Mouse (Mus musculus) heart, embryonic 16.5 days (tissue): ENCODE data around the gene Fastkd1. TPM values are rescaled to one million over a fixed set of nuclear protein-coding genes. Genes with fewer than 3 reads are reported as not detected.

Experiments used
- polyA plus RNA-seq: library from polyadenylated mRNA; unstranded; fragments of >200 nt; fragmentation: Nextera tagmentation; extraction: Ambion mirVana; gene quantifications from 2 replicates; pipeline ENCODE4 v1.2.1, GENCODE M21; 2015

Gene Fastkd1
- polyA plus RNA-seq, 1 experiment from 2014 or later: 21.2 TPM

Other genes with a start within 250 kb of the Fastkd1 start
- 0.21 and 0.35 TPM in 2 replicates for gene Lrp2, start 127.5 kb downstream of the Fastkd1 start, polyA plus RNA-seq
- gene Bbs5, start 66.3 kb downstream of the Fastkd1 start, polyA plus RNA-seq: 10.5 and 12.5 TPM in 2 replicates
- gene Klhl41, start 43.4 kb downstream of the Fastkd1 start, polyA plus RNA-seq: 19.3 and 29.1 TPM in 2 replicates
- gene Ppig, start 9.0 kb upstream of the Fastkd1 start, polyA plus RNA-seq: 85.0 and 93.8 TPM in 2 replicates
- gene Ccdc173, start 76.1 kb upstream of the Fastkd1 start, polyA plus RNA-seq: 1.3 and 1.8 TPM in 2 replicates
- gene Phospho2, start 76.1 kb upstream of the Fastkd1 start, polyA plus RNA-seq: 20.4 and 22.4 TPM in 2 replicates
- 57.5 and 57.6 TPM in 2 replicates for gene Klhl23, start 108.4 kb upstream of the Fastkd1 start, polyA plus RNA-seq
- 177 and 193 TPM in 2 replicates for gene Ssb, start 148.0 kb upstream of the Fastkd1 start, polyA plus RNA-seq
- 34.0 and 40.7 TPM in 2 replicates for gene Mettl5, start 172.1 kb upstream of the Fastkd1 start, polyA plus RNA-seq
- 10.5 and 11.1 TPM in 2 replicates for gene Ubr3, start 183.7 kb upstream of the Fastkd1 start, polyA plus RNA-seq